Mouse (Mus musculus): ENCODE measurements around the gene Slc30a9.

The Slc30a9 gene

GRCm38 (mm10) chr5:67312522-67312851, 5.7 kb downstream of the Slc30a9 start:
- no peak for DNase-seq (ENCODE audit: low spot score)

GRCm38 (mm10) chr5:67321656-67322268, 15.0 kb downstream of the Slc30a9 start:
- peak; percentile 13 for DNase-seq (ENCODE audit: low spot score)

- no peak for DNase-seq (ENCODE audit: low spot score)
These were observed 17.3 kb downstream of the Slc30a9 start for GRCm38 (mm10) chr5:67324032-67324431.

- DNase-seq (ENCODE audit: low spot score): no peak
These were observed 34.1 kb downstream of the Slc30a9 start for GRCm38 (mm10) chr5:67340811-67341210.

GRCm38 (mm10) chr5:67347060-67347459, 40.3 kb downstream of the Slc30a9 start:
- DNase-seq (ENCODE audit: low spot score): peak; percentile 75

GRCm38 (mm10) chr5:67348949-67349348, 42.2 kb downstream of the Slc30a9 start:
- no peak for DNase-seq (ENCODE audit: low spot score)

GRCm38 (mm10) chr5:67362316-67362715, 55.6 kb downstream of the Slc30a9 start:
- no peak for DNase-seq (ENCODE audit: low spot score)

- DNase-seq (ENCODE audit: low spot score): peak; percentile 56
These were observed 56.2 kb downstream of the Slc30a9 start for GRCm38 (mm10) chr5:67362931-67363330.

- DNase-seq (ENCODE audit: low spot score): no peak
These were observed 70.4 kb downstream of the Slc30a9 start for GRCm38 (mm10) chr5:67377044-67377621.

- DNase-seq (ENCODE audit: low spot score): no peak
These were observed 74.9 kb downstream of the Slc30a9 start for GRCm38 (mm10) chr5:67381690-67382089.

- DNase-seq (ENCODE audit: low spot score): no peak
These were observed 75.8 kb downstream of the Slc30a9 start for GRCm38 (mm10) chr5:67382556-67382955.

GRCm38 (mm10) chr5:67393951-67394350, 87.2 kb downstream of the Slc30a9 start:
- no peak for DNase-seq (ENCODE audit: low spot score)

- DNase-seq (ENCODE audit: low spot score): no peak
These were observed 88.6 kb downstream of the Slc30a9 start for GRCm38 (mm10) chr5:67395211-67395851.

- no peak for DNase-seq (ENCODE audit: low spot score)
These were observed 90.4 kb downstream of the Slc30a9 start for GRCm38 (mm10) chr5:67397186-67397585.

- no peak for DNase-seq (ENCODE audit: low spot score)
These were observed 93.3 kb downstream of the Slc30a9 start for GRCm38 (mm10) chr5:67399876-67400607.

- DNase-seq (ENCODE audit: low spot score): no peak
These were observed 94.1 kb downstream of the Slc30a9 start for GRCm38 (mm10) chr5:67400608-67401480.

GRCm38 (mm10) chr5:67401612-67402011, 94.9 kb downstream of the Slc30a9 start:
- DNase-seq (ENCODE audit: low spot score): no peak

GRCm38 (mm10) chr5:67404380-67404779, 97.6 kb downstream of the Slc30a9 start:
- no peak for DNase-seq (ENCODE audit: low spot score)

GRCm38 (mm10) chr5:67404919-67405318, 98.2 kb downstream of the Slc30a9 start:
- DNase-seq (ENCODE audit: low spot score): no peak

All from yolk sac, embryonic 10.5 days (tissue).